Mouse (Mus musculus) cerebellum, adult 2 months (tissue): Measurements from ENCODE around the gene Vill.

Experiments
- CTCF ChIP-seq: fragments of 200-500 bp; IDR thresholded peaks from 2 replicates; pipeline ENCODE4 v1.5.1; 2011; ENCODE audit warnings: low read depth, mild to moderate bottlenecking, control low read depth, low read length, moderate library complexity, borderline replicate concordance; ENCODE audit not compliant: insufficient read depth
- POLR2A ChIP-seq: fragments of 200-500 bp; IDR thresholded peaks from 2 replicates; pipeline ENCODE4 v1.6.1; 2011; ENCODE audit warnings: low read length, control low read depth, borderline replicate concordance; ENCODE audit not compliant: insufficient read depth

GRCm38 (mm10) chr9:119051158-119051557 lies 1.4 kb upstream of the Vill start:
- no peak for TF ChIP-seq CTCF
- TF ChIP-seq POLR2A, result no peak
